Mouse (Mus musculus): ENCODE results near the gene Slc2a9. TPM values are rescaled to one million over a fixed set of nuclear protein-coding genes. Genes with fewer than 3 reads are reported as not detected.

The Slc2a9 gene
- polyA plus RNA-seq, 1 experiment from 2014 or later: 0.15 TPM

DNA sequence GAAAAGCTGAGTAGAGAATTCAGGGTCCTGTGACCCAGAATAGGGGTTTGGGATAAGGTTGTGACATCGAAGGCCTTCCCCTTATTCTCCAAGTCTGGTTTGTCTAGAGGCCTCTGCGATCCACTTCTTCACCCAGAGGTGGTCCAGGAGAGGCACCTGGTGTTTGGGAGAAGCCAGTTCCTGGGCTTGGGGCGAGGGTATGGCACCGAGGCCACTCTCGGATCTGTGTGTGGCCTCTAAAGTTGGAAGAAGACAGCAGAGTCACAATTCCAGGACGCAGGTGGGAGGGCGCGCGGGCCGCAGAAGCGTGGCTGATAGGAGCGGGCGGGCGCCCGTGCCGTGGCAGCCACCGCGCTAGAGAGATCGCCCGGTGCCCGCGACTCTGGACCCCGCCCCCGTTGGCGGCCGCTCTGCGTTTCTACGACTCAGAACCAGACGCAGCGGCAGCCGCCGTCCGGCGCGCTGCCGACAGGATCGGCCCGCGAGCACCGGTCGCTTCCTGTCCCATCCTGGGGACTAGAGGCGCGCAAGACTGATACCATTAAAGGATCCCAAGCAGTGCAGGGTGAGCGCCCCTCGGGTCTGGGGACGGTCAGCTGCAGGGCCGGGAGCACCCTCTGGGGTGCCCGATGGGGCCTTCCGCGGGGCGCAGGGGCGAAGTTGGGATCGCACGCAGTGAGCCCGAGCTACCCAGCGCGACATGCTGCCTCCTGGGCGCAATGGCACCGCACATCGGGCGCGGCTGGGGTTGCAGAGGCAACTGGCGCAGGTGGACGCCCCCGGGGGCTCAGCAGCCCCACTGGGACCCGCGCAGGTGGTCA, 183.8 kb downstream of the Slc2a9 start, which contains the start of gene Drd5:
Gene Drd5 (plus strand): TSS at position 402 of the 821 bp plus-strand sequence.
- H3K27ac ChIP-seq (ENCODE audit: low read depth, low read length): no peak within 1 kb of the TSS
- peak within 1 kb of the TSS; percentile 45 for H3K4me3 ChIP-seq (ENCODE audit: low read depth, low read length)
- ATAC-seq (ENCODE audit: low FRiP score) (peak; percentile 65; the same call in 1 of the 2 replicates), DNase-seq (ENCODE audit: low spot score) (peak; percentile 56)
- H3K4me2 ChIP-seq (replicated peaks; ENCODE audit: low read depth, low read length): peak within 1 kb of the TSS; percentile 81
- 2% methylated on average over 67 of the region's 67 CpGs for WGBS
- no peaks in the 10 kb centered on the region for H3K36me3 ChIP-seq (ENCODE audit: control insufficient read depth, insufficient read depth, low read length)
- peak within 1 kb of the TSS; percentile 53 for H3K9ac ChIP-seq (ENCODE audit: low read depth, low read length)
- H3K4me1 ChIP-seq (replicated peaks; ENCODE audit: control insufficient read depth, insufficient read depth, low read length): 0 out of 2 replicates have a peak, but pooled peaks cover 4% of the 10 kb centered on the region
- peaks cover 27% of the 10 kb centered on the region for H3K27me3 ChIP-seq (ENCODE audit: control insufficient read depth, insufficient read depth, low read length)
- no peaks in the 10 kb centered on the region for H3K9me3 ChIP-seq (ENCODE audit: control insufficient read depth, low read length)

DNA sequence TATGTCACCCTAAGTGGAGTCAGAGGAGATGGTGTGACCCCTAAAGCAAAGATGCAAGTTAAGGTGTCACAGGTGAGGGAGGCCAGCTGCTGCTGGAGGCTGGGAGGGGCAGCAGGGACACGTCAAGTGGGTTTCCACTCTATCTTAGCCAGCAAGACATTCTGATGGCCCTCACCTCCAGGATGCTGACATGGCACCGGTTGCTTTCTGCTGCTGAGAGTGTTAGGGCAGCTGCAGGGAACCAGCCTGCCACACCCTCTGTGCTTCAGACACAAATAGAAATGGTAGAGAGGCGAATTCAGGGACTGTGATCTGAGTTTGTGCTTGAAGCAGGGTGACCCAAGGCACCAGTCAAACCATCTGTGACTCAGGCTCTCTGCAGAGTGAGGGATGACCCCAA, 193.1 kb downstream of the Slc2a9 start:
- H3K4me1 ChIP-seq (replicated peaks; ENCODE audit: control insufficient read depth, insufficient read depth, low read length): no peaks in the 10 kb centered on the region
- H3K36me3 ChIP-seq (ENCODE audit: control insufficient read depth, insufficient read depth, low read length): no peaks in the 10 kb centered on the region
- no peak for DNase-seq (ENCODE audit: low spot score)
- no peak overlapping the region for H3K4me2 ChIP-seq (replicated peaks; ENCODE audit: low read depth, low read length)
- 70% methylated on average over 3 of the region's 3 CpGs for WGBS
- no peak overlapping the region for H3K4me3 ChIP-seq (ENCODE audit: low read depth, low read length)
- ATAC-seq (ENCODE audit: low FRiP score): no peak
- H3K27me3 ChIP-seq (ENCODE audit: control insufficient read depth, insufficient read depth, low read length): no peaks in the 10 kb centered on the region
- no peaks in the 10 kb centered on the region for H3K9me3 ChIP-seq (ENCODE audit: control insufficient read depth, low read length)
- no peak overlapping the region for H3K9ac ChIP-seq (ENCODE audit: low read depth, low read length)
- H3K27ac ChIP-seq (ENCODE audit: low read depth, low read length): no peak overlapping the region

DNA sequence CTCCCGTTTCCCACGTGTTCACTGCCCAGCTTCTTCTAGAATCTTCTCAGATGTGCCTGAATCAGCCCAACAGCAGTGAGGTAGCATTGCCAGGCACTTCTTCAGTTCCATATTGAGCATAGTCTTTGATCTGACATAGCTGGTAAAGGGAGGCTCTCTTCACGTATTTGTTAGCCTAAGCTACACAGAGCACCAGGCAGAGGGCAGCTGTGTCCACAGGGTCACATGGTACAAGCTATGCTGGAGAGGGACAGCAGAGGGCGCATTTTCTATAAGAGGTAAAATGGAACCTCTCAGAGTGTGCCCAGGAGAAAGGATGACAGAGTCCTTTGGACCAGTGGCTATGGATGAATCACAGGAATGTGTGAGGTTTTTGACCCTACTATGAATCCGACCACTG, 194.1 kb downstream of the Slc2a9 start:
- H3K27me3 ChIP-seq (ENCODE audit: control insufficient read depth, insufficient read depth, low read length): no peaks in the 10 kb centered on the region
- 0 out of 2 replicates have a peak, but pooled peaks have one; percentile 23 for ATAC-seq (ENCODE audit: low FRiP score)
- no peaks in the 10 kb centered on the region for H3K9me3 ChIP-seq (ENCODE audit: control insufficient read depth, low read length)
- H3K27ac ChIP-seq (ENCODE audit: low read depth, low read length): no peak overlapping the region
- H3K4me3 ChIP-seq (ENCODE audit: low read depth, low read length): no peak overlapping the region
- no peak overlapping the region for H3K4me2 ChIP-seq (replicated peaks; ENCODE audit: low read depth, low read length)
- H3K4me1 ChIP-seq (replicated peaks; ENCODE audit: control insufficient read depth, insufficient read depth, low read length): no peaks in the 10 kb centered on the region
- no peaks in the 10 kb centered on the region for H3K36me3 ChIP-seq (ENCODE audit: control insufficient read depth, insufficient read depth, low read length)
- H3K9ac ChIP-seq (ENCODE audit: low read depth, low read length): no peak overlapping the region
- 58% methylated on average over 5 of the region's 5 CpGs for WGBS
- peak; percentile 67 for DNase-seq (ENCODE audit: low spot score)

DNA sequence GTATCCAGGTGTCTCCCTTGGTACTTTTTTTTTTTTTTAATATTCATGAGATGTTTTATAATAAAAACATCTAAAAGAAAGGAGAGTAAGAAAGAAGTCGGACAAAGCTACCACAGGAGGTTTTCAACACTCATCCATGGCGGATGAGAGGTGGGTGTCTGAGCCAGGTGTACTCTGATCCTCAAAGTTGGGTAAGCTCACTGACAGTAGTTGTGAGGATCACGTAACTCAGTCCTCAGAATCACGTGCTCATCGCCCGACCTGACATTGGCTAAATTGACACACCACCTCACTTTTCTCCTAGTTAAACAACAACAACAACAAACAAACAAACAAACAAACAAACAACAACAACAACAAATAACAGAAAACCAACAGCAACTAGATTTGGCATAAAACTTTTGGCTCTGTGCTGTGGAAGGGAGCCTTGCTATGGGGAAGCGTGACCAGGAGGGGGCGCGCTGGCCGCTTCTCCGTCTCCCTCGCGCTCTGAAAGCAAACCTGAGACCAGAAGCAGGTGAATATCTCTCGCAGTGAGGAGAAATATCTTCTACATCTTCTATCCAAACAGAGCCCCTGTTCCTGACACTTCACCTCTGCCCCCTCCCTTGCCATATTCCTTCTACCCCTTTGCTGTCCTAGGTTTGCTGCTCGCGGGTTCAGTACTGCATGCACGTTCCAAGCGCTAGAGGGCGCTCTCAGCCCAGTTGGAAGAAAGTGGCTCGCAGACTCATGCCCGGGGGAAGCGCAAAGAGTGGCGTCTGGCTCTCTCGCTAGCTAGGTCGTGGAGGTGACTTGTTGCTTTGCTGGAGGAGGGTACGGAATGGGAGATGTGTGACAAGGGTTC, 195.5 kb downstream of the Slc2a9 start:
- no peaks in the 10 kb centered on the region for H3K27me3 ChIP-seq (ENCODE audit: control insufficient read depth, insufficient read depth, low read length)
- H3K4me1 ChIP-seq (replicated peaks; ENCODE audit: control insufficient read depth, insufficient read depth, low read length): no peaks in the 10 kb centered on the region
- H3K36me3 ChIP-seq (ENCODE audit: control insufficient read depth, insufficient read depth, low read length): no peaks in the 10 kb centered on the region
- DNase-seq (ENCODE audit: low spot score) (peak; percentile 96), ATAC-seq (ENCODE audit: low FRiP score) (peak; percentile 90)
- H3K4me3 ChIP-seq (ENCODE audit: low read depth, low read length): peak overlapping the region; percentile 16; the same call in 1 of the 2 replicates
- 9% methylated on average over 26 of the region's 26 CpGs for WGBS
- no peak overlapping the region for H3K9ac ChIP-seq (ENCODE audit: low read depth, low read length)
- H3K4me2 ChIP-seq (replicated peaks; ENCODE audit: low read depth, low read length): peak overlapping the region; percentile 21
- H3K27ac ChIP-seq (ENCODE audit: low read depth, low read length): no peak overlapping the region
- H3K9me3 ChIP-seq (ENCODE audit: control insufficient read depth, low read length): no peaks in the 10 kb centered on the region

DNA sequence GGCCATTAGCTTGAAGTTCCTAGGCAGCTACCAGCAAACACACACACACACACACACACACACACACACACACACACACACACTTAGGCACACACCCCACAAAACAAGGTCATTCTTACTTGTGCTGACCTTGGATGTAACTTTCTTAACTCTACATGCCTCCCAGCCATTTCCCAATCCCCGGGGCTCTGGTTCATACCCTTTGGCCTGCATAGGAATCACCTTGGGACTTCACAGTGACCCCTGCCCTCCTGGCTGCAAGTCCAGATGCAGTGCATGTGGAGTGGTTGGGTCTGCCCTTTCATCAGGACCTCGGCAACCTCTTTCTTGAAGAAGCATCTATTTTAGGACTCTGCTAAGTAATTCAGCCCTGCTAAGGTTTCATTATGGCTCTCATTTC, 197.7 kb downstream of the Slc2a9 start:
- no peaks in the 10 kb centered on the region for H3K4me1 ChIP-seq (replicated peaks; ENCODE audit: control insufficient read depth, insufficient read depth, low read length)
- H3K4me2 ChIP-seq (replicated peaks; ENCODE audit: low read depth, low read length): no peak overlapping the region
- ATAC-seq (ENCODE audit: low FRiP score): no peak

DNA sequence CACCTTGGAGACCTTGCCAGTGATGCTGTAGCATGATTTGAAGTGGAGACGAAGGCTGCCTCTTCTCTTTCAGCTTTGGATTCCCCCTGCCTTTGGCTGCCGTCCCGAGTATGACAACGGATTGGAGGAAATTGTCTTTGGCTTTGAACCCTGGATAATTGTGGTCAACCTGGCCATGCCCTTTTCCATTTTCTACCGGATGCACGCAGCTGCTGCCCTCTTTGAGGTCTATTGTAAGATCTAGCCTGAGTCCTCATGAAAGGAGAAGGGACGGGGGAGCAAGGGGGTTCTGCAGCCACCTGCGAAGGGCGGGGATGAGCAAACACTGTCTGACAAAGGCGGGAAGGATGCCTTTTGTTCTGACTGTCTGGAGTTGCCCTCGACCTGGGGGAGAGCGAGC, 200.3 kb downstream of the Slc2a9 start:
- H3K27me3 ChIP-seq (ENCODE audit: control insufficient read depth, insufficient read depth, low read length): no peaks in the 10 kb centered on the region
- ATAC-seq (ENCODE audit: low FRiP score) (no peak), DNase-seq (ENCODE audit: low spot score) (peak; percentile 13)
- H3K4me2 ChIP-seq (replicated peaks; ENCODE audit: low read depth, low read length): no peak overlapping the region
- H3K36me3 ChIP-seq (ENCODE audit: control insufficient read depth, insufficient read depth, low read length): no peaks in the 10 kb centered on the region
- no peak overlapping the region for H3K27ac ChIP-seq (ENCODE audit: low read depth, low read length)
- H3K9ac ChIP-seq (ENCODE audit: low read depth, low read length): no peak overlapping the region
- H3K9me3 ChIP-seq (ENCODE audit: control insufficient read depth, low read length): no peaks in the 10 kb centered on the region
- no peaks in the 10 kb centered on the region for H3K4me1 ChIP-seq (replicated peaks; ENCODE audit: control insufficient read depth, insufficient read depth, low read length)
- H3K4me3 ChIP-seq (ENCODE audit: low read depth, low read length): no peak overlapping the region
- WGBS: 27% methylated on average over 12 of the region's 12 CpGs

More for the DNA sequence above, 197.7 kb downstream of the Slc2a9 start:
- H3K4me3 ChIP-seq (ENCODE audit: low read depth, low read length): no peak overlapping the region
- H3K27ac ChIP-seq (ENCODE audit: low read depth, low read length): no peak overlapping the region
- no peak for DNase-seq (ENCODE audit: low spot score)
- no peaks in the 10 kb centered on the region for H3K9me3 ChIP-seq (ENCODE audit: control insufficient read depth, low read length)
- no peaks in the 10 kb centered on the region for H3K36me3 ChIP-seq (ENCODE audit: control insufficient read depth, insufficient read depth, low read length)
- H3K9ac ChIP-seq (ENCODE audit: low read depth, low read length): no peak overlapping the region
- no peaks in the 10 kb centered on the region for H3K27me3 ChIP-seq (ENCODE audit: control insufficient read depth, insufficient read depth, low read length)
- WGBS: 68% methylated on average over 2 of the region's 2 CpGs

DNA sequence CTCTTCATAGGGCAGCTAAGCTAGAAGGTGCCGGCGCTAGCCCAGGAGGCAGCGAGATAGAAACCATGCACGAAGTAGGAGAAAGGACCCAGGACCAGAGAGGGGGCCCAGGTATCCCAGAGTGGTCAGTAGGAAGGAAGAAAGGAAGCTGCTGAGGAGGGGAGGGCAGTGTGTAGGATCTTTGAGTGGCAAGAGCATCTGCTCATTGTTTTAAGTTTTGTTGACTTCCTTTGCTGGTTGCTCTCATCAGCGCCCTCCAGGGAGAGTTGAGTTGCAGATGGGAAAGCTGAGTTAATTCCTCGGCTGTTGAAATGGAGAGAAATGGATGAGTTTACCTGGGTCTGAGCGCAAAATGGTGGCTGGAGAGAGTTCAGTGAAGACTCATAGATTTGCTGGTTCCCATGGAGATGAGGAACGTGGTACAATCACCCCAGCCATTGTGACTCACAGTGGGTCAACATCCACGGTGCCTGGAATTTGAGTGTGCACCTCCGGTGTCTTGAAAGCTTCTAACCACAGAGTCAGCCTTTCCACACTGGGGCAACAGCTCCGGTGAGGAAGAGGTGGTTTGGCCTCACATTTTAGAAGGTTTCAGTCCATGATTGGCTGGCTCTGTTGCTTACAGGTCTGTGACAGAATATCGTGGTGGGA, 201.1 kb downstream of the Slc2a9 start:
- no peak overlapping the region for H3K9ac ChIP-seq (ENCODE audit: low read depth, low read length)
- H3K9me3 ChIP-seq (ENCODE audit: control insufficient read depth, low read length): no peaks in the 10 kb centered on the region
- WGBS: 87% methylated on average over 12 of the region's 12 CpGs
- H3K36me3 ChIP-seq (ENCODE audit: control insufficient read depth, insufficient read depth, low read length): no peaks in the 10 kb centered on the region
- H3K27ac ChIP-seq (ENCODE audit: low read depth, low read length): no peak overlapping the region
- H3K4me3 ChIP-seq (ENCODE audit: low read depth, low read length): no peak overlapping the region
- H3K4me1 ChIP-seq (replicated peaks; ENCODE audit: control insufficient read depth, insufficient read depth, low read length): no peaks in the 10 kb centered on the region
- DNase-seq (ENCODE audit: low spot score): no peak
- no peaks in the 10 kb centered on the region for H3K27me3 ChIP-seq (ENCODE audit: control insufficient read depth, insufficient read depth, low read length)
- no peak for ATAC-seq (ENCODE audit: low FRiP score)
- H3K4me2 ChIP-seq (replicated peaks; ENCODE audit: low read depth, low read length): no peak overlapping the region

Data from hindbrain, embryonic 11.5 days (tissue).